Mouse (Mus musculus) heart, postnatal 0 days (tissue): ENCODE results near the gene Epha6. TPM values are rescaled to one million over a fixed set of nuclear protein-coding genes. Genes with fewer than 3 reads are reported as not detected.

Experiments used
- ATAC-seq: fragments of 200-750 bp; cut with Nextera tagmentation; 2 replicates; pipeline ENCODE4 v1.8.0; 2017; ENCODE audit warnings: low read depth, moderate number of reproducible peaks, moderate library complexity; ENCODE audit not compliant: insufficient read depth
- DNase-seq: peaks from one replicate; pipeline ENCODE4 v3.0.0-alpha.2; 2016; ENCODE audit warnings: low spot score
- H3K27ac ChIP-seq: fragments of 300-500 bp; sonication (generic); 2 replicates; pipeline ENCODE4 v1.5.1; 2014; ENCODE audit warnings: low read depth, mild to moderate bottlenecking
- H3K27me3 ChIP-seq: fragments of 300-500 bp; sonication (generic); 2 replicates; pipeline ENCODE4 v1.6.1; 2014; ENCODE audit warnings: low read length, mixed read lengths; ENCODE audit not compliant: control insufficient read depth, insufficient read depth
- H3K36me3 ChIP-seq: fragments of 300-500 bp; sonication (generic); replicated peaks from 2 replicates; pipeline ENCODE4 v1.6.1; 2014; ENCODE audit warnings: low read length, mixed read lengths; ENCODE audit not compliant: control insufficient read depth, insufficient read depth
- H3K4me1 ChIP-seq: fragments of 300-500 bp; sonication (generic); 2 replicates; pipeline ENCODE4 v1.6.1; 2014; ENCODE audit warnings: antibody characterized with exemption; ENCODE audit not compliant: control insufficient read depth, insufficient read depth
- H3K4me2 ChIP-seq: fragments of 300-500 bp; sonication (generic); 2 replicates; pipeline ENCODE4 v1.6.1; 2014; ENCODE audit warnings: low read depth, mild to moderate bottlenecking, low read length, moderate library complexity
- H3K4me3 ChIP-seq: fragments of 300-500 bp; sonication (generic); 2 replicates; pipeline ENCODE4 v1.5.1; 2014; ENCODE audit warnings: low read depth, low read length
- H3K9ac ChIP-seq: fragments of 300-500 bp; sonication (generic); replicated peaks from 2 replicates; pipeline ENCODE4 v1.6.1; 2014; ENCODE audit warnings: low read depth, low read length, mixed read lengths
- H3K9me3 ChIP-seq: fragments of 300-500 bp; sonication (generic); replicated peaks from 2 replicates; pipeline ENCODE4 v1.6.1; 2016; ENCODE audit warnings: low read length; ENCODE audit not compliant: control insufficient read depth
- CTCF ChIP-seq: IDR thresholded peaks from 2 replicates; pipeline ENCODE4 v1.5.1; 2016; ENCODE audit warnings: antibody characterized with exemption, control low read depth, low read depth
- EP300 ChIP-seq: IDR thresholded peaks from 2 replicates; pipeline ENCODE4 v1.6.1; 2016; ENCODE audit warnings: antibody characterized with exemption, low read depth
- WGBS: fragments of 180-500 bp; shearing (Covaris S2); extraction: QIAGEN DNeasy Blood & Tissue Kit; methylation state at CpG from one replicate; pipeline ENCODE4 v1.1.7; 2014; 5-methylcytosine and 5-hydroxymethylcytosine counted together
- polyA plus RNA-seq: library from polyadenylated mRNA; unstranded; fragments of >200 nt; fragmentation: Nextera tagmentation; extraction: Ambion mirVana; gene quantifications from 2 replicates; pipeline ENCODE4 v1.2.1, GENCODE M21; 2015
- total RNA-seq: library from RNA; depleted of rRNA; stranded (reverse); fragments of >200 nt; gene quantifications from 2 replicates; pipeline ENCODE4 v1.2.3, GENCODE M21; 2014; ENCODE audit warnings: low replicate concordance

The Epha6 gene
- total and polyA plus RNA-seq, 2 experiments from 2014 or later, result not detected

- Histone ChIP-seq H3K4me3 (no peak overlapping the region), H3K4me1 (no peaks in the 10 kb centered on the region), H3K27ac (no peak overlapping the region), H3K9ac (no peak overlapping the region), H3K4me2 (no peak overlapping the region), H3K36me3 (no peaks in the 10 kb centered on the region), H3K27me3 (no peaks in the 10 kb centered on the region), H3K9me3 (no peaks in the 10 kb centered on the region)
- DNase-seq (no peak), ATAC-seq (no peak)
- TF ChIP-seq EP300, result no peak
- no peak for TF ChIP-seq CTCF
- WGBS, result 43% methylated on average over 1 of the region's 1 CpGs
These were observed 577.0 kb downstream of the Epha6 start for GRCm38 (mm10) chr16:60028381-60028780.

GRCm38 (mm10) chr16:60006857-60007568 is 598.3 kb downstream of the Epha6 start:
- TF ChIP-seq EP300, result no peak
- no peak for TF ChIP-seq CTCF
- H3K27me3 ChIP-seq, result no peaks in the 10 kb centered on the region
- H3K9me3 ChIP-seq, result no peaks in the 10 kb centered on the region
- no peaks in the 10 kb centered on the region for H3K36me3 ChIP-seq
- H3K4me1 ChIP-seq, result no peaks in the 10 kb centered on the region
- DNase-seq (no peak), ATAC-seq (no peak)
- H3K9ac ChIP-seq, result no peak overlapping the region
- 65% methylated on average over 2 of the region's 2 CpGs for WGBS
- H3K4me2 ChIP-seq, result no peak overlapping the region
- no peak overlapping the region for H3K27ac ChIP-seq
- H3K4me3 ChIP-seq, result no peak overlapping the region

GRCm38 (mm10) chr16:59969816-59970215 is 635.5 kb downstream of the Epha6 start:
- H3K9ac ChIP-seq, result no peak overlapping the region
- no peaks in the 10 kb centered on the region for H3K9me3 ChIP-seq
- ATAC-seq (no peak), DNase-seq (no peak)
- H3K4me1 ChIP-seq, result no peaks in the 10 kb centered on the region
- H3K4me2 ChIP-seq, result no peak overlapping the region
- H3K27ac ChIP-seq, result no peak overlapping the region
- no peaks in the 10 kb centered on the region for H3K27me3 ChIP-seq
- no peak for TF ChIP-seq CTCF
- no peak for TF ChIP-seq EP300
- 60% methylated on average over 4 of the region's 4 CpGs for WGBS
- no peak overlapping the region for H3K4me3 ChIP-seq
- no peaks in the 10 kb centered on the region for H3K36me3 ChIP-seq

GRCm38 (mm10) chr16:59955731-59956130 is 649.6 kb downstream of the Epha6 start:
- H3K4me1 ChIP-seq, result no peaks in the 10 kb centered on the region
- DNase-seq (no peak), ATAC-seq (no peak)
- no peaks in the 10 kb centered on the region for H3K36me3 ChIP-seq
- TF ChIP-seq EP300 (no peak), CTCF (no peak)
- no peaks in the 10 kb centered on the region for H3K9me3 ChIP-seq
- no peak overlapping the region for H3K4me3 ChIP-seq
- 73% methylated on average over 2 of the region's 2 CpGs for WGBS
- no peak overlapping the region for H3K27ac ChIP-seq
- no peak overlapping the region for H3K9ac ChIP-seq
- no peaks in the 10 kb centered on the region for H3K27me3 ChIP-seq
- no peak overlapping the region for H3K4me2 ChIP-seq

GRCm38 (mm10) chr16:59923696-59924095 is 681.6 kb downstream of the Epha6 start:
- no peak overlapping the region for H3K4me2 ChIP-seq
- no peaks in the 10 kb centered on the region for H3K9me3 ChIP-seq
- TF ChIP-seq EP300, result no peak
- TF ChIP-seq CTCF, result no peak
- H3K4me1 ChIP-seq, result no peaks in the 10 kb centered on the region
- DNase-seq (no peak), ATAC-seq (no peak)
- H3K9ac ChIP-seq, result no peak overlapping the region
- H3K27me3 ChIP-seq, result no peaks in the 10 kb centered on the region
- no peaks in the 10 kb centered on the region for H3K36me3 ChIP-seq
- H3K27ac ChIP-seq, result no peak overlapping the region
- no peak overlapping the region for H3K4me3 ChIP-seq
- 69% methylated on average over 4 of the region's 4 CpGs for WGBS

GRCm38 (mm10) chr16:59880073-59880472 is 725.3 kb downstream of the Epha6 start:
- H3K9me3 ChIP-seq, result no peaks in the 10 kb centered on the region
- no peak overlapping the region for H3K4me3 ChIP-seq
- TF ChIP-seq CTCF, result no peak
- H3K4me2 ChIP-seq, result no peak overlapping the region
- DNase-seq (no peak), ATAC-seq (no peak)
- H3K9ac ChIP-seq, result no peak overlapping the region
- no peaks in the 10 kb centered on the region for H3K27me3 ChIP-seq
- H3K4me1 ChIP-seq, result no peaks in the 10 kb centered on the region
- 81% methylated on average over 13 of the region's 13 CpGs for WGBS
- H3K27ac ChIP-seq, result no peak overlapping the region
- no peaks in the 10 kb centered on the region for H3K36me3 ChIP-seq
